Mouse (Mus musculus) spleen, adult 2 months (tissue): ENCODE measurements around the gene Tubgcp2. TPM values are rescaled to one million over a fixed set of nuclear protein-coding genes. Genes with fewer than 3 reads are reported as not detected.
A peak's percentile ranks its signal among the peaks of the same experiment; 100 is the strongest.

Source experiments
- DNase-seq, 2 experiments: peaks; one replicate each; pipeline versions ENCODE4 v3.0.0 to v3.0.0-alpha.2; 2012 to 2021; ENCODE audit warnings: low spot score in 2 of 2, low read depth in 1 of 2
- H3K27ac ChIP-seq: fragments of 200-500 bp; 2 replicates; pipeline ENCODE4 v1.5.1; 2012; ENCODE audit warnings: low read length, inconsistent platforms; ENCODE audit not compliant: insufficient read depth
- H3K27me3 ChIP-seq: fragments of 200-500 bp; 2 replicates; pipeline ENCODE4 v1.6.1; 2012; ENCODE audit warnings: mild to moderate bottlenecking, moderate library complexity, low read length, inconsistent platforms; ENCODE audit not compliant: control insufficient read depth, insufficient read depth
- H3K36me3 ChIP-seq: fragments of 200-500 bp; 2 replicates; pipeline ENCODE4 v1.6.1; 2012; ENCODE audit warnings: mild to moderate bottlenecking, low read length, inconsistent platforms; ENCODE audit not compliant: control insufficient read depth, insufficient read depth
- H3K4me1 ChIP-seq: fragments of 200-500 bp; 2 replicates; pipeline ENCODE4 v1.6.1; 2011; ENCODE audit warnings: inconsistent platforms; ENCODE audit not compliant: control insufficient read depth, insufficient read depth, insufficient read length
- H3K4me3 ChIP-seq: fragments of 200-500 bp; 2 replicates; pipeline ENCODE4 v1.5.1; 2011; ENCODE audit warnings: mild to moderate bottlenecking, inconsistent platforms; ENCODE audit not compliant: insufficient read depth, insufficient read length; ENCODE audit errors: extremely low read depth
- CTCF ChIP-seq: fragments of 200-500 bp; IDR thresholded peaks from 2 replicates; pipeline ENCODE4 v1.5.1; 2011; ENCODE audit warnings: mild to moderate bottlenecking, inconsistent platforms; ENCODE audit not compliant: insufficient read depth, insufficient read length, insufficient replicate concordance; ENCODE audit errors: extremely low read depth
- POLR2A ChIP-seq: fragments of 200-500 bp; IDR thresholded peaks from 2 replicates; pipeline ENCODE4 v1.6.1; 2011; ENCODE audit warnings: low read depth, low read length, inconsistent platforms
- WGBS: fragments of 180-500 bp; shearing (Covaris S2); methylation state at CpG from one replicate; pipeline ENCODE4 v1.1.7; 2018; 5-methylcytosine and 5-hydroxymethylcytosine counted together
- polyA plus RNA-seq: library from polyadenylated mRNA; depleted of rRNA; stranded (reverse); fragments of >200 nt; gene quantifications from 2 replicates; pipeline ENCODE4 v1.2.3, GENCODE M21; 2012

Gene Tubgcp2
- polyA plus RNA-seq, 1 experiment = 16.3 TPM

DNA sequence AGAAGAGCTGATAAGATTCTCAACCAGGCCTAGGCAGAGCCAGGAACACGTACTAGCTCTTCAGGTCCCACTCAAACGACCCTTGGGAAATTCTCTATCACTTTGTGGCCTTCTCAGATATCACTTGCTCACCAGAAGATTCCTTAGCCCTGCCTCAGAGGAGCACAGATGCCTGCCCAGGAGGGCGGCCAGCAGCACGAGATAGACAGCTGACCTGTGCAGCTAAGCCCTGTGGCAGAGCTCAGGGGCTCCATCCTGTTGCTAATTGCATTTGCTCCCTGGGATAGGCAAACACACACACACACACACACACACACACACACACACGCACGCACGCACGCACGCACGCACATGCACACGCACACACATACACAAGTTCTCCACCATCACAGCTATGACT, 54.4 kb downstream of the Tubgcp2 start:
- 88% methylated on average over 11 of the region's 11 CpGs for WGBS
- Histone ChIP-seq H3K4me3 (no peak overlapping the region), H3K27ac (no peak overlapping the region), H3K36me3 (no peaks in the 10 kb centered on the region), H3K27me3 (no peaks in the 10 kb centered on the region), H3K4me1 (peaks cover 3% of the 10 kb centered on the region; the same call in 1 of the 2 replicates)
- TF ChIP-seq CTCF = no peak
- TF ChIP-seq POLR2A = no peak
- DNase-seq = no peak

GRCm38 (mm10) chr7:139980778-139981177, 55.7 kb downstream of the Tubgcp2 start:
- TF ChIP-seq POLR2A (no peak), CTCF (no peak)
- 36% methylated on average over 3 of the region's 3 CpGs for WGBS
- Histone ChIP-seq H3K27ac (no peak overlapping the region), H3K4me1 (peaks cover 3% of the 10 kb centered on the region; the same call in 1 of the 2 replicates), H3K27me3 (no peaks in the 10 kb centered on the region), H3K4me3 (no peak overlapping the region), H3K36me3 (no peaks in the 10 kb centered on the region)
- no peak for DNase-seq

GRCm38 (mm10) chr7:139979011-139979719, 57.3 kb downstream of the Tubgcp2 start:
- WGBS = 41% methylated on average over 13 of the region's 13 CpGs
- DNase-seq = no peak
- Histone ChIP-seq H3K4me3 (no peak overlapping the region), H3K36me3 (no peaks in the 10 kb centered on the region), H3K4me1 (peaks cover 9% of the 10 kb centered on the region; the same call in 1 of the 2 replicates), H3K27me3 (no peaks in the 10 kb centered on the region), H3K27ac (no peak overlapping the region)
- TF ChIP-seq CTCF (no peak), POLR2A (no peak)

- Histone ChIP-seq H3K27me3 (no peaks in the 10 kb centered on the region), H3K27ac (no peak within 1 kb of the TSS), H3K4me1 (peaks cover 13% of the 10 kb centered on the region; the same call in 1 of the 2 replicates), H3K4me3 (peak within 1 kb of the TSS; percentile 35), H3K36me3 (no peaks in the 10 kb centered on the region)
- 15% methylated on average over 32 of the region's 32 CpGs for WGBS
- DNase-seq = peak in 1 of 2 experiments; percentile 68
- no peak for TF ChIP-seq POLR2A
- no peak for TF ChIP-seq CTCF
These were observed 58.1 kb downstream of the Tubgcp2 start, which contains the start of gene 6430531B16Rik for GRCm38 (mm10) chr7:139978278-139978892. TSS of gene 6430531B16Rik (minus strand) at chr7:139978755.

GRCm38 (mm10) chr7:139975471-139975870, 61.0 kb downstream of the Tubgcp2 start:
- WGBS = 86% methylated on average over 5 of the region's 5 CpGs
- Histone ChIP-seq H3K4me3 (no peak overlapping the region), H3K36me3 (no peaks in the 10 kb centered on the region), H3K27me3 (no peaks in the 10 kb centered on the region), H3K4me1 (peaks cover 21% of the 10 kb centered on the region; the same call in 1 of the 2 replicates), H3K27ac (no peak overlapping the region)
- no peak for TF ChIP-seq POLR2A
- TF ChIP-seq CTCF = no peak
- no peak for DNase-seq

DNA sequence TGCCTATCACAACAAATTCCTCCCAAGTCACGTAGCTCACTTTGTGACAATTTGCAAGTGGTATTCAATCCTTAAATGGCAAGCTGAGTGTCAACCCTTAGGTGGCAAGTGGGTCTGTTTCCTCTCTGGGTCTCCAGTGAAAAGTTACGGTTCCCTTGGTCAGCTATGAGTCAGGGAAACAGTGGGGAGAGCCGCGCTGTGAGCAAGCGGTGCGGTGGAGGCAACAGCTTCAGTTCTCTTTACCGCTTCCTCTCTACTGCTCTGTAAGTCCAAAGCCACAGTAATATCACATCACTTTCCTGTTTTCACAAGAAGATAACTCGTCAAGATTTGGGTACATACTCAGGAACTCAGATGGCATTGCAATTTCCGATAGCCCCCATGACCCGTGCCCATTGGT, 62.2 kb downstream of the Tubgcp2 start:
- no peaks in the 10 kb centered on the region for H3K36me3 ChIP-seq
- H3K4me1 ChIP-seq = peaks cover 28% of the 10 kb centered on the region; the same call in 1 of the 2 replicates
- DNase-seq = peak in 1 of 2 experiments; percentile 29
- TF ChIP-seq POLR2A (no peak), CTCF (no peak)
- peak overlapping the region; percentile 67 for H3K27ac ChIP-seq
- no peak overlapping the region for H3K4me3 ChIP-seq
- WGBS = 6% methylated on average over 10 of the region's 10 CpGs
- H3K27me3 ChIP-seq = no peaks in the 10 kb centered on the region
